Mouse (Mus musculus): ENCODE results near the gene Msrb2. TPM values are rescaled to one million over a fixed set of nuclear protein-coding genes. Genes with fewer than 3 reads are reported as not detected.

Msrb2 gene
- polyA plus RNA-seq, 1 experiment = 3.6 TPM

- Histone ChIP-seq H3K4me1 (ENCODE audit: control insufficient read depth, insufficient read depth, insufficient read length) (peaks cover 4% of the 10 kb centered on the region; the same call in 1 of the 2 replicates), H3K36me3 (ENCODE audit: control insufficient read depth, insufficient read depth, low read length) (no peaks in the 10 kb centered on the region), H3K4me3 (ENCODE audit: extremely low read depth, insufficient read depth, insufficient read length) (no peak overlapping the region), H3K27ac (ENCODE audit: insufficient read depth, low read length) (peak overlapping the region; percentile 63), H3K27me3 (ENCODE audit: control insufficient read depth, insufficient read depth, low read length) (no peaks in the 10 kb centered on the region)
- WGBS = 10% methylated on average over 12 of the region's 12 CpGs
- TF ChIP-seq POLR2A (IDR thresholded peaks at IDR 0.05; ENCODE audit: low read depth, low read length) = peak; percentile 66
- TF ChIP-seq CTCF (IDR thresholded peaks at IDR 0.05; ENCODE audit: extremely low read depth, insufficient read depth, insufficient read length, insufficient replicate concordance) = no peak
- DNase-seq (ENCODE audit: low read depth in 1 of 2, low spot score in 2 of 2) = peak; percentile 61 to 66
These were observed 17.3 kb downstream of the Msrb2 start for GRCm38 (mm10) chr2:19388329-19389103.

GRCm38 (mm10) chr2:19390411-19391143 is 19.3 kb downstream of the Msrb2 start:
- H3K27me3 ChIP-seq (ENCODE audit: control insufficient read depth, insufficient read depth, low read length) = no peaks in the 10 kb centered on the region
- H3K27ac ChIP-seq (ENCODE audit: insufficient read depth, low read length) = no peak overlapping the region
- no peak overlapping the region for H3K4me3 ChIP-seq (ENCODE audit: extremely low read depth, insufficient read depth, insufficient read length)
- H3K4me1 ChIP-seq (ENCODE audit: control insufficient read depth, insufficient read depth, insufficient read length) = peaks cover 4% of the 10 kb centered on the region; the same call in 1 of the 2 replicates
- no peak for TF ChIP-seq POLR2A (IDR thresholded peaks at IDR 0.05; ENCODE audit: low read depth, low read length)
- no peak for TF ChIP-seq CTCF (IDR thresholded peaks at IDR 0.05; ENCODE audit: extremely low read depth, insufficient read depth, insufficient read length, insufficient replicate concordance)
- WGBS = 88% methylated on average over 7 of the region's 7 CpGs
- H3K36me3 ChIP-seq (ENCODE audit: control insufficient read depth, insufficient read depth, low read length) = no peaks in the 10 kb centered on the region
- no peak for DNase-seq (ENCODE audit: low read depth in 1 of 2, low spot score in 2 of 2)

GRCm38 (mm10) chr2:19391649-19392048 is 20.4 kb downstream of the Msrb2 start:
- no peak for DNase-seq (ENCODE audit: low read depth in 1 of 2, low spot score in 2 of 2)
- no peaks in the 10 kb centered on the region for H3K36me3 ChIP-seq (ENCODE audit: control insufficient read depth, insufficient read depth, low read length)
- no peaks in the 10 kb centered on the region for H3K27me3 ChIP-seq (ENCODE audit: control insufficient read depth, insufficient read depth, low read length)
- peaks cover 4% of the 10 kb centered on the region; the same call in 1 of the 2 replicates for H3K4me1 ChIP-seq (ENCODE audit: control insufficient read depth, insufficient read depth, insufficient read length)
- no peak overlapping the region for H3K4me3 ChIP-seq (ENCODE audit: extremely low read depth, insufficient read depth, insufficient read length)
- TF ChIP-seq CTCF (IDR thresholded peaks at IDR 0.05; ENCODE audit: extremely low read depth, insufficient read depth, insufficient read length, insufficient replicate concordance) = no peak
- TF ChIP-seq POLR2A (IDR thresholded peaks at IDR 0.05; ENCODE audit: low read depth, low read length) = no peak
- H3K27ac ChIP-seq (ENCODE audit: insufficient read depth, low read length) = no peak overlapping the region
- 91% methylated on average over 3 of the region's 3 CpGs for WGBS

GRCm38 (mm10) chr2:19392793-19393192 is 21.6 kb downstream of the Msrb2 start:
- no peaks in the 10 kb centered on the region for H3K36me3 ChIP-seq (ENCODE audit: control insufficient read depth, insufficient read depth, low read length)
- H3K4me1 ChIP-seq (ENCODE audit: control insufficient read depth, insufficient read depth, insufficient read length) = peaks cover 4% of the 10 kb centered on the region; the same call in 1 of the 2 replicates
- no peaks in the 10 kb centered on the region for H3K27me3 ChIP-seq (ENCODE audit: control insufficient read depth, insufficient read depth, low read length)
- no peak for DNase-seq (ENCODE audit: low read depth in 1 of 2, low spot score in 2 of 2)
- 83% methylated on average over 2 of the region's 2 CpGs for WGBS
- no peak overlapping the region for H3K27ac ChIP-seq (ENCODE audit: insufficient read depth, low read length)
- TF ChIP-seq POLR2A (IDR thresholded peaks at IDR 0.05; ENCODE audit: low read depth, low read length) (no peak), CTCF (IDR thresholded peaks at IDR 0.05; ENCODE audit: extremely low read depth, insufficient read depth, insufficient read length, insufficient replicate concordance) (no peak)
- H3K4me3 ChIP-seq (ENCODE audit: extremely low read depth, insufficient read depth, insufficient read length) = no peak overlapping the region

- no peaks in the 10 kb centered on the region for H3K36me3 ChIP-seq (ENCODE audit: control insufficient read depth, insufficient read depth, low read length)
- DNase-seq (ENCODE audit: low read depth in 1 of 2, low spot score in 2 of 2) = no peak
- TF ChIP-seq POLR2A (IDR thresholded peaks at IDR 0.05; ENCODE audit: low read depth, low read length) = no peak
- no peak for TF ChIP-seq CTCF (IDR thresholded peaks at IDR 0.05; ENCODE audit: extremely low read depth, insufficient read depth, insufficient read length, insufficient replicate concordance)
- H3K4me1 ChIP-seq (ENCODE audit: control insufficient read depth, insufficient read depth, insufficient read length) = no peaks in the 10 kb centered on the region
- H3K27ac ChIP-seq (ENCODE audit: insufficient read depth, low read length) = no peak overlapping the region
- H3K27me3 ChIP-seq (ENCODE audit: control insufficient read depth, insufficient read depth, low read length) = no peaks in the 10 kb centered on the region
- 76% methylated on average over 5 of the region's 5 CpGs for WGBS
- no peak overlapping the region for H3K4me3 ChIP-seq (ENCODE audit: extremely low read depth, insufficient read depth, insufficient read length)
These were observed 34.2 kb downstream of the Msrb2 start for GRCm38 (mm10) chr2:19405409-19405808.

GRCm38 (mm10) chr2:19406531-19406930 is 35.3 kb downstream of the Msrb2 start:
- no peaks in the 10 kb centered on the region for H3K36me3 ChIP-seq (ENCODE audit: control insufficient read depth, insufficient read depth, low read length)
- WGBS = 91% methylated on average over 3 of the region's 3 CpGs
- TF ChIP-seq POLR2A (IDR thresholded peaks at IDR 0.05; ENCODE audit: low read depth, low read length) (no peak), CTCF (IDR thresholded peaks at IDR 0.05; ENCODE audit: extremely low read depth, insufficient read depth, insufficient read length, insufficient replicate concordance) (no peak)
- no peaks in the 10 kb centered on the region for H3K27me3 ChIP-seq (ENCODE audit: control insufficient read depth, insufficient read depth, low read length)
- DNase-seq (ENCODE audit: low read depth in 1 of 2, low spot score in 2 of 2) = no peak
- no peak overlapping the region for H3K4me3 ChIP-seq (ENCODE audit: extremely low read depth, insufficient read depth, insufficient read length)
- no peaks in the 10 kb centered on the region for H3K4me1 ChIP-seq (ENCODE audit: control insufficient read depth, insufficient read depth, insufficient read length)
- no peak overlapping the region for H3K27ac ChIP-seq (ENCODE audit: insufficient read depth, low read length)
